Mouse (Mus musculus): ENCODE data around the gene Fgd6.

Fgd6 gene

GRCm38 (mm10) chr10:94035658-94036374 is at the start of gene Fgd6, which contains the start of gene Vezt:
Gene Fgd6, plus strand, starts transcription at chr10:94036001.
Gene Vezt, minus strand, starts transcription at chr10:94035817.
- peak; percentile 99 to 100 for DNase-seq

- no peak for DNase-seq
Observed at GRCm38 (mm10) chr10:93994136-93994535, 41.7 kb upstream of the Fgd6 start.

- DNase-seq: no peak
Observed at GRCm38 (mm10) chr10:93995100-93995499, 40.7 kb upstream of the Fgd6 start.

- no peak for DNase-seq
Observed at GRCm38 (mm10) chr10:93999357-93999756, 36.4 kb upstream of the Fgd6 start.

GRCm38 (mm10) chr10:94000223-94000622 is 35.6 kb upstream of the Fgd6 start:
- peak; percentile 35 to 46 for DNase-seq

- DNase-seq: no peak
Observed at GRCm38 (mm10) chr10:94008356-94008755, 27.4 kb upstream of the Fgd6 start.

- DNase-seq: no peak
Observed at GRCm38 (mm10) chr10:94009991-94010679, 25.7 kb upstream of the Fgd6 start.

GRCm38 (mm10) chr10:94011024-94011423 is 24.8 kb upstream of the Fgd6 start:
- no peak for DNase-seq

- DNase-seq: peak; percentile 38 to 66
Observed at GRCm38 (mm10) chr10:94013196-94013595, 22.6 kb upstream of the Fgd6 start.

GRCm38 (mm10) chr10:94014200-94014599 is 21.6 kb upstream of the Fgd6 start:
- DNase-seq: no peak

GRCm38 (mm10) chr10:94017455-94017854 is 18.3 kb upstream of the Fgd6 start:
- no peak for DNase-seq

GRCm38 (mm10) chr10:94020587-94020986 is 15.2 kb upstream of the Fgd6 start:
- no peak for DNase-seq

- DNase-seq: no peak
Observed at GRCm38 (mm10) chr10:94021059-94021458, 14.7 kb upstream of the Fgd6 start.

GRCm38 (mm10) chr10:94025079-94025478 is 10.7 kb upstream of the Fgd6 start:
- DNase-seq: no peak

- no peak for DNase-seq
Observed at GRCm38 (mm10) chr10:94028493-94028892, 7.3 kb upstream of the Fgd6 start.

- DNase-seq: no peak
Observed at GRCm38 (mm10) chr10:94031164-94031563, 4.6 kb upstream of the Fgd6 start.

GRCm38 (mm10) chr10:94034876-94035657 is 734 bp upstream of the Fgd6 start:
- DNase-seq: peak in 1 of 2 experiments; percentile 77

GRCm38 (mm10) chr10:94036375-94036758 is 566 bp downstream of the Fgd6 start:
- DNase-seq: no peak

- DNase-seq: no peak
Observed at GRCm38 (mm10) chr10:94037196-94037595, 1.4 kb downstream of the Fgd6 start.

GRCm38 (mm10) chr10:94037596-94037995 is 1.8 kb downstream of the Fgd6 start:
- DNase-seq: no peak

GRCm38 (mm10) chr10:94038366-94039260 is 2.8 kb downstream of the Fgd6 start:
- no peak for DNase-seq

GRCm38 (mm10) chr10:94043908-94044307 is 8.1 kb downstream of the Fgd6 start:
- no peak for DNase-seq

Measured in cerebellum, postnatal 25 days (tissue).